Mouse (Mus musculus) stomach, embryonic 16.5 days (tissue): ENCODE results near the gene Elk4. TPM values are rescaled to one million over a fixed set of nuclear protein-coding genes. Genes with fewer than 3 reads are reported as not detected.

Source experiments
- ATAC-seq: fragments of 200-750 bp; cut with Nextera tagmentation; 2 replicates; pipeline ENCODE4 v1.8.0; 2017; ENCODE audit warnings: moderate number of reproducible peaks, moderate TSS enrichment; ENCODE audit not compliant: insufficient read depth, low FRiP score
- H3K27ac ChIP-seq: fragments of 300-500 bp; sonication (generic); 2 replicates; pipeline ENCODE4 v1.5.1; 2014; ENCODE audit warnings: low read length
- H3K27me3 ChIP-seq: fragments of 300-500 bp; sonication (generic); 2 replicates; pipeline ENCODE4 v1.6.1; 2014; ENCODE audit warnings: low read length, control low read depth, mixed read lengths; ENCODE audit not compliant: control insufficient read depth, insufficient read depth
- H3K36me3 ChIP-seq: fragments of 300-500 bp; sonication (generic); 2 replicates; pipeline ENCODE4 v1.6.1; 2014; ENCODE audit warnings: low read length; ENCODE audit not compliant: control insufficient read depth, insufficient read depth
- H3K4me1 ChIP-seq: fragments of 300-500 bp; sonication (generic); 2 replicates; pipeline ENCODE4 v1.6.1; 2014; ENCODE audit warnings: low read length, control low read depth, mixed read lengths; ENCODE audit not compliant: control insufficient read depth, insufficient read depth
- H3K4me2 ChIP-seq: fragments of 300-500 bp; sonication (generic); 2 replicates; pipeline ENCODE4 v1.6.1; 2014; ENCODE audit warnings: low read depth, low read length, mixed read lengths
- H3K4me3 ChIP-seq: fragments of 300-500 bp; sonication (generic); replicated peaks from 2 replicates; pipeline ENCODE4 v1.5.1; 2014; ENCODE audit warnings: mild to moderate bottlenecking, low read length
- H3K9ac ChIP-seq: fragments of 300-500 bp; sonication (generic); 2 replicates; pipeline ENCODE4 v1.6.1; 2014; ENCODE audit warnings: low read length
- H3K9me3 ChIP-seq: fragments of 300-500 bp; sonication (generic); replicated peaks from 2 replicates; pipeline ENCODE4 v1.6.1; 2016; ENCODE audit warnings: low read length, control low read depth; ENCODE audit not compliant: control insufficient read depth
- WGBS: fragments of 180-500 bp; shearing (Covaris S2); extraction: QIAGEN DNeasy Blood & Tissue Kit; methylation state at CpG from one replicate; pipeline ENCODE4 v1.1.7; 2014; 5-methylcytosine and 5-hydroxymethylcytosine counted together
- polyA plus RNA-seq: library from polyadenylated mRNA; unstranded; fragments of >200 nt; fragmentation: Nextera tagmentation; extraction: Ambion mirVana; gene quantifications from 2 replicates; pipeline ENCODE4 v1.2.1, GENCODE M21; 2015

The Elk4 gene
- polyA plus RNA-seq, 1 experiment from 2014 or later = 21.3 TPM

GRCm38 (mm10) chr1:132078413-132078812, 71.0 kb downstream of the Elk4 start:
- H3K4me2 ChIP-seq = no peak overlapping the region
- no peaks in the 10 kb centered on the region for H3K27me3 ChIP-seq
- H3K4me3 ChIP-seq = no peak overlapping the region
- 83% methylated on average over 2 of the region's 2 CpGs for WGBS
- H3K4me1 ChIP-seq = no peaks in the 10 kb centered on the region
- ATAC-seq = no peak
- H3K36me3 ChIP-seq = no peaks in the 10 kb centered on the region
- H3K9me3 ChIP-seq = no peaks in the 10 kb centered on the region
- no peak overlapping the region for H3K9ac ChIP-seq
- no peak overlapping the region for H3K27ac ChIP-seq

Other genes with a start within 250 kb of the Elk4 start
- gene Pm20d1, start 210.2 kb upstream of the Elk4 start, polyA plus RNA-seq = 2.7 and 3.1 TPM in 2 replicates
- 17.3 and 18.5 TPM in 2 replicates for gene Slc41a1, start 180.1 kb upstream of the Elk4 start, polyA plus RNA-seq
- gene Rab29, start 140.4 kb upstream of the Elk4 start, polyA plus RNA-seq = 28.6 and 30.4 TPM in 2 replicates
- gene Nucks1, start 97.1 kb upstream of the Elk4 start, polyA plus RNA-seq = 57.8 and 64.1 TPM in 2 replicates
- gene Slc45a3, start 44.6 kb upstream of the Elk4 start, polyA plus RNA-seq = 10.5 and 12.1 TPM in 2 replicates
- gene Mfsd4a, start 60.5 kb downstream of the Elk4 start, polyA plus RNA-seq = 16.0 and 18.2 TPM in 2 replicates
- gene Cdk18, start 132.1 kb downstream of the Elk4 start, polyA plus RNA-seq = 6.9 and 7.4 TPM in 2 replicates
- gene Lemd1, start 183.8 kb downstream of the Elk4 start, polyA plus RNA-seq = 0.49 and 0.61 TPM in 2 replicates
- gene AC124108.1, start 183.8 kb downstream of the Elk4 start, polyA plus RNA-seq = 0.14 and 0.35 TPM in 2 replicates
- not detected in 2 replicates for gene Gm10188, start 222.2 kb downstream of the Elk4 start, polyA plus RNA-seq